ENCODE assay signal across 9 mouse cellular contexts in genomic region chr10:19352878-19353301, GRCm38 (mm10). TPM values are rescaled to one million over a fixed set of nuclear protein-coding genes. Genes with fewer than 3 reads are reported as not detected.
DNase-seq lines count a peak whose midpoint lies in the region; ATAC-seq and TF ChIP-seq lines count a peak whose summit lies in the region.
"Had no signal": no experiment of that assay in that cellular context is flagged by ENCODE, and none has a peak within 500 bp of the region (broad histone marks: within the 10 kb centered on the region; RNA-seq: fewer than 3 reads in every experiment).

No protein-coding gene starts in this region.

- H3K27me3 ChIP-seq in liver, postnatal 0 days (ENCODE audit: insufficient read depth, low read length) = peaks cover 71% of the 10 kb centered on the region
- H3K27me3 ChIP-seq in liver, embryonic 12.5 days (replicated peaks) = peaks cover 74% of the 10 kb centered on the region
- peaks cover 93% of the 10 kb centered on the region for H3K27me3 ChIP-seq in limb, embryonic 10.5 days (ENCODE audit: low read depth, poor library complexity, severe bottlenecking)

- no peaks in the 10 kb centered on the region for H3K4me1 ChIP-seq in liver, postnatal 0 days (ENCODE audit: insufficient read depth)
- H3K4me1 ChIP-seq in liver, embryonic 12.5 days = 0 out of 2 replicates have a peak, but pooled peaks cover 3% of the 10 kb centered on the region
- peaks cover 20% of the 10 kb centered on the region for H3K4me1 ChIP-seq in limb, embryonic 10.5 days

- H3K4me3 ChIP-seq in liver, postnatal 0 days (ENCODE audit: low read depth, low read length) = no peak overlapping the region
- H3K4me3 ChIP-seq in liver, embryonic 12.5 days = no peak overlapping the region
- H3K4me3 ChIP-seq in limb, embryonic 10.5 days = no peak overlapping the region

- no peaks in the 10 kb centered on the region for H3K9me3 ChIP-seq in liver, postnatal 0 days (ENCODE audit: low read length)
- H3K9me3 ChIP-seq in liver, embryonic 12.5 days (replicated peaks) = no peaks in the 10 kb centered on the region
- no peaks in the 10 kb centered on the region for H3K9me3 ChIP-seq in limb, embryonic 10.5 days (replicated peaks)

- 0 out of 2 replicates have a peak, but pooled peaks have one; percentile 4 for TF ChIP-seq CTCF in liver, postnatal 0 days (IDR thresholded peaks at IDR 0.05; ENCODE audit: low read depth)

- no peak overlapping the region for H3K27ac ChIP-seq in liver, postnatal 0 days (ENCODE audit: low read depth)
- no peak overlapping the region for H3K27ac ChIP-seq in liver, embryonic 12.5 days
- no peak overlapping the region for H3K27ac ChIP-seq in limb, embryonic 10.5 days

- ATAC-seq in liver, postnatal 0 days = no peak
- ATAC-seq in liver, embryonic 12.5 days = no peak

- H3K9ac ChIP-seq in liver, postnatal 0 days (replicated peaks) = no peak overlapping the region
- no peak overlapping the region for H3K9ac ChIP-seq in liver, embryonic 12.5 days

- WGBS in liver, postnatal 0 days (ENCODE audit: insufficient replicate concordance) = 2% methylated on average over 16 of the region's 16 CpGs
- WGBS in liver, embryonic 12.5 days (ENCODE audit: insufficient replicate concordance) = 3% methylated on average over 16 of the region's 16 CpGs
- 0% methylated on average over 16 of the region's 16 CpGs for WGBS in limb, embryonic 10.5 days

- no peak overlapping the region for H3K4me2 ChIP-seq in liver, postnatal 0 days (ENCODE audit: low read depth, low read length)
- no peak overlapping the region for H3K4me2 ChIP-seq in liver, embryonic 12.5 days

- no peaks in the 10 kb centered on the region for H3K36me3 ChIP-seq in liver, postnatal 0 days (replicated peaks; ENCODE audit: insufficient read depth, low read length)
- no peaks in the 10 kb centered on the region for H3K36me3 ChIP-seq in liver, embryonic 12.5 days
- H3K36me3 ChIP-seq in limb, embryonic 10.5 days = no peaks in the 10 kb centered on the region

- DNase-seq in liver, postnatal 0 days = no peak
- DNase-seq in embryo, embryonic 11 days = peak; percentile 52
- peak; percentile 58 for DNase-seq in limb, embryonic 10.5 days (ENCODE audit: low spot score)
- DNase-seq in retina, postnatal 1 day = peak; percentile 53
- DNase-seq in urinary bladder, postnatal 14 days (ENCODE audit: low spot score) = no peak
- no peak for DNase-seq in kidney, adult 18-20 months
- DNase-seq: lung, adult 18-20 months had no signal

- TF ChIP-seq EP300 in liver, postnatal 0 days (IDR thresholded peaks at IDR 0.05; ENCODE audit: low read depth) = no peak

RNA-seq across cellular contexts. Expression of gene Olig3, which starts 3.4 kb away (rescaled TPM):
- not detected in 2 replicates for polyA plus RNA-seq in liver, postnatal 0 days (2015; fragmentation: Nextera tagmentation; extraction: Ambion mirVana)
- polyA plus RNA-seq in liver, embryonic 12.5 days (2016; fragmentation: Nextera tagmentation; extraction: Ambion mirVana) = not detected in 2 replicates
- polyA plus RNA-seq in limb, embryonic 10.5 days (2016; fragmentation: Nextera tagmentation; extraction: Ambion mirVana) = not detected in 2 replicates
- polyA plus RNA-seq: stomach, embryonic 16.5 days had no signal

Comparison
In these comparisons a context has a peak if more than half of its experiments do, and no peak if none do; other contexts are left out.
1. DNase-seq: peak in embryo, embryonic 11 days (single experiment), limb, embryonic 10.5 days (single experiment) and retina, postnatal 1 day (single experiment); none in liver, postnatal 0 days (single experiment), urinary bladder, postnatal 14 days (single experiment) and kidney, adult 18-20 months (single experiment).